Mouse (Mus musculus): ENCODE results near the gene Klhl7.

Klhl7 gene

GRCm38 (mm10) chr5:24100106-24100809, at the start of gene Klhl7:
Gene Klhl7 (plus strand): TSS chr5:24100605.
- DNase-seq (ENCODE audit: low spot score), result peak; percentile 96

GRCm38 (mm10) chr5:24051755-24052675, 48.4 kb upstream of the Klhl7 start:
- DNase-seq (ENCODE audit: low spot score), result no peak

- DNase-seq (ENCODE audit: low spot score), result peak; percentile 72
These were observed 46.9 kb upstream of the Klhl7 start for GRCm38 (mm10) chr5:24053245-24054190.

GRCm38 (mm10) chr5:24054382-24054781, 46.0 kb upstream of the Klhl7 start:
- DNase-seq (ENCODE audit: low spot score), result no peak

- DNase-seq (ENCODE audit: low spot score), result no peak
These were observed 43.5 kb upstream of the Klhl7 start for GRCm38 (mm10) chr5:24056865-24057264.

GRCm38 (mm10) chr5:24057592-24057991, 42.8 kb upstream of the Klhl7 start:
- DNase-seq (ENCODE audit: low spot score), result no peak

- DNase-seq (ENCODE audit: low spot score), result no peak
These were observed 39.5 kb upstream of the Klhl7 start for GRCm38 (mm10) chr5:24060949-24061348.

- DNase-seq (ENCODE audit: low spot score), result no peak
These were observed 37.4 kb upstream of the Klhl7 start for GRCm38 (mm10) chr5:24063034-24063433.

- no peak for DNase-seq (ENCODE audit: low spot score)
These were observed 36.9 kb upstream of the Klhl7 start for GRCm38 (mm10) chr5:24063545-24063944.

GRCm38 (mm10) chr5:24068955-24069354, 31.4 kb upstream of the Klhl7 start:
- DNase-seq (ENCODE audit: low spot score), result peak; percentile 87

GRCm38 (mm10) chr5:24072031-24072430, 28.4 kb upstream of the Klhl7 start:
- peak; percentile 47 for DNase-seq (ENCODE audit: low spot score)

GRCm38 (mm10) chr5:24076986-24077718, 23.3 kb upstream of the Klhl7 start:
- DNase-seq (ENCODE audit: low spot score), result peak; percentile 70

- no peak for DNase-seq (ENCODE audit: low spot score)
These were observed 22.6 kb upstream of the Klhl7 start for GRCm38 (mm10) chr5:24077739-24078306.

- no peak for DNase-seq (ENCODE audit: low spot score)
These were observed 21.8 kb upstream of the Klhl7 start for GRCm38 (mm10) chr5:24078420-24079179.

- no peak for DNase-seq (ENCODE audit: low spot score)
These were observed 19.6 kb upstream of the Klhl7 start for GRCm38 (mm10) chr5:24080826-24081225.

- DNase-seq (ENCODE audit: low spot score), result no peak
These were observed 15.6 kb upstream of the Klhl7 start for GRCm38 (mm10) chr5:24084835-24085234.

- DNase-seq (ENCODE audit: low spot score), result no peak
These were observed 14.2 kb upstream of the Klhl7 start for GRCm38 (mm10) chr5:24086241-24086640.

- DNase-seq (ENCODE audit: low spot score), result no peak
These were observed 13.5 kb upstream of the Klhl7 start for GRCm38 (mm10) chr5:24086865-24087264.

- DNase-seq (ENCODE audit: low spot score), result no peak
These were observed 12.0 kb upstream of the Klhl7 start for GRCm38 (mm10) chr5:24088451-24088850.

- no peak for DNase-seq (ENCODE audit: low spot score)
These were observed 7.9 kb upstream of the Klhl7 start for GRCm38 (mm10) chr5:24092496-24092895.

Measured in adipocyte (in vitro differentiated cells).